Mouse (Mus musculus) embryonic facial prominence, embryonic 11.5 days (tissue): ENCODE data around the gene Col4a3bp. TPM values are rescaled to one million over a fixed set of nuclear protein-coding genes. Genes with fewer than 3 reads are reported as not detected.
"Not testable (repeated sequence)": the region's sequence is repeated elsewhere in the genome, so short reads cannot be mapped to it uniquely, and the experiment has no call there.

Experiments
- ATAC-seq: fragments of 200-750 bp; cut with Nextera tagmentation; replicated peaks from 2 replicates; pipeline ENCODE4 v1.8.0; 2017; ENCODE audit warnings: low read depth; ENCODE audit not compliant: insufficient number of reproducible peaks, low FRiP score, low TSS enrichment
- DNase-seq: peaks from one replicate; pipeline ENCODE4 v3.0.0-alpha.2; 2015; ENCODE audit warnings: low spot score
- H3K27ac ChIP-seq: fragments of 300-500 bp; sonication (generic); replicated peaks from 2 replicates; pipeline ENCODE4 v1.5.1; 2014; ENCODE audit warnings: mild to moderate bottlenecking, low read depth, low read length, control low read depth
- H3K27me3 ChIP-seq: fragments of 300-500 bp; sonication (generic); 2 replicates; pipeline ENCODE4 v1.6.1; 2014; ENCODE audit warnings: mild to moderate bottlenecking, low read length, moderate library complexity, mixed read lengths; ENCODE audit not compliant: control insufficient read depth, insufficient read depth
- H3K36me3 ChIP-seq: fragments of 300-500 bp; sonication (generic); replicated peaks from 2 replicates; pipeline ENCODE4 v1.6.1; 2014; ENCODE audit warnings: low read depth, mild to moderate bottlenecking, low read length, moderate library complexity, mixed read lengths; ENCODE audit not compliant: control insufficient read depth, insufficient read depth
- H3K4me1 ChIP-seq: fragments of 300-500 bp; sonication (generic); 2 replicates; pipeline ENCODE4 v1.6.1; 2014; ENCODE audit warnings: low read length, mixed read lengths; ENCODE audit not compliant: control insufficient read depth, insufficient read depth
- H3K4me2 ChIP-seq: fragments of 300-500 bp; sonication (generic); 2 replicates; pipeline ENCODE4 v1.6.1; 2014; ENCODE audit warnings: low read depth, mild to moderate bottlenecking, control low read depth, low read length, moderate library complexity
- H3K4me3 ChIP-seq: fragments of 300-500 bp; sonication (generic); 2 replicates; pipeline ENCODE4 v1.5.1; 2014; ENCODE audit warnings: low read depth, low read length, control low read depth
- H3K9ac ChIP-seq: fragments of 300-500 bp; sonication (generic); replicated peaks from 2 replicates; pipeline ENCODE4 v1.6.1; 2014; ENCODE audit warnings: mild to moderate bottlenecking, control low read depth, low read length
- H3K9me3 ChIP-seq: fragments of 300-500 bp; sonication (generic); replicated peaks from 2 replicates; pipeline ENCODE4 v1.6.1; 2016; ENCODE audit warnings: mild to moderate bottlenecking, low read length, inconsistent platforms, mixed read lengths; ENCODE audit not compliant: control insufficient read depth
- WGBS: fragments of 180-500 bp; shearing (Covaris S2); extraction: QIAGEN DNeasy Blood & Tissue Kit; methylation state at CpG from one replicate; pipeline ENCODE4 v1.1.7; 2014; 5-methylcytosine and 5-hydroxymethylcytosine counted together
- polyA plus RNA-seq: library from polyadenylated mRNA; unstranded; fragments of >200 nt; fragmentation: Nextera tagmentation; extraction: Ambion mirVana; gene quantifications from 2 replicates; pipeline ENCODE4 v1.2.1, GENCODE M21; 2014

Col4a3bp gene
- polyA plus RNA-seq, 1 experiment from 2014 or later, result 7.6 TPM

DNA sequence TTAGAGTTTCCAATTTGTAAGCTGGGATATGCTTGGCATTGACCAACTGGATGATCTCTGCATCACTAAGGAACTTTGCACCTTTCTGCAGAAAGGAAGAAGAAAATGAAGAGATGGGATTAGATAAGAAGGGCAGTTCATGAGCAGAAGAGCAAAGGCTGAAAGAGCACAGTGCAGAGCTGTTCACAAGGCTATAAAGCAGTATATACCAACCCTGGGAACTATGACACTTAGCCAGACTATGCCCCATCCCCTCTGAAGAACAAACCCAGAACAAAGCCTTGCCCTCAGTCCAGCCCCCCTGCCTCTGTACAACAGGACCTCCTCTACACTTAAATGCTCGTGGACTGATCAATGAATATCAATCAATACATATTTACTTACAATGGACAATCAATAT is 114.3 kb downstream of the Col4a3bp start:
- no peak overlapping the region for H3K4me2 ChIP-seq
- WGBS, result 84% methylated on average over 1 of the region's 1 CpGs
- H3K9me3 ChIP-seq, result no peaks in the 10 kb centered on the region
- H3K4me1 ChIP-seq, result no peaks in the 10 kb centered on the region
- no peak overlapping the region for H3K4me3 ChIP-seq
- ATAC-seq (no peak), DNase-seq (no peak)
- H3K36me3 ChIP-seq, result peaks cover 37% of the 10 kb centered on the region
- H3K27me3 ChIP-seq, result no peaks in the 10 kb centered on the region
- no peak overlapping the region for H3K27ac ChIP-seq
- no peak overlapping the region for H3K9ac ChIP-seq

- WGBS, result 92% methylated on average over 7 of the region's 7 CpGs
- H3K9me3 ChIP-seq, result no peaks in the 10 kb centered on the region
- DNase-seq (no peak), ATAC-seq (no peak)
- H3K27ac ChIP-seq, result no peak overlapping the region
- no peak overlapping the region for H3K4me2 ChIP-seq
- no peak overlapping the region for H3K4me3 ChIP-seq
- no peaks in the 10 kb centered on the region for H3K27me3 ChIP-seq
- no peaks in the 10 kb centered on the region for H3K4me1 ChIP-seq
- peaks cover 36% of the 10 kb centered on the region for H3K36me3 ChIP-seq
- H3K9ac ChIP-seq, result no peak overlapping the region
Observed at GRCm38 (mm10) chr13:96658936-96659335, 116.5 kb downstream of the Col4a3bp start.

- DNase-seq, result no peak
- 83% methylated on average over 10 of the region's 10 CpGs for WGBS
- ATAC-seq, result 0 out of 2 replicates have a peak, but pooled peaks have one; percentile 62
- no peak overlapping the region for H3K27ac ChIP-seq
- H3K4me1 ChIP-seq, result no peaks in the 10 kb centered on the region
- no peak overlapping the region for H3K9ac ChIP-seq
- no peak overlapping the region for H3K4me3 ChIP-seq
- no peak overlapping the region for H3K4me2 ChIP-seq
- H3K9me3 ChIP-seq, result no peaks in the 10 kb centered on the region
- no peaks in the 10 kb centered on the region for H3K27me3 ChIP-seq
- H3K36me3 ChIP-seq, result peaks cover 36% of the 10 kb centered on the region
Observed at GRCm38 (mm10) chr13:96660095-96660860, 117.9 kb downstream of the Col4a3bp start.

DNA sequence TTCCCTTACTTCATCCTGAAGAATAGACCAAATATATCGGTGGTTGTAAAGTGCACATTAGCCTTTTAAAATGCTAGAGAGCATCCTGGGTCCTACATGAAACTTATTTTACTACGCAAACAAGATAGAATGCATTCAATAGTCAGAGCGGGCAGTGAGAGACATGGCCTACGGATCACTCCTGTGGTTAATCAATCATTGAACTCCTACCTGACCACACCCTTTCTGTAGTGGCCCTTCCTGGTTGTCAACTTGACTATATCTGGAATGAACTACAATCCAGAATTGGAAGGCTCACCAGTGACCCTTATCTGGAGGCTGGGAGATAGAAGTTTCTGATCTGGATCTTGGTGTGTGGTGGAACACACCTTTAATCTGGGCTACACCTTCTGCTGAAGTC is 120.7 kb downstream of the Col4a3bp start:
- WGBS, result 96% methylated on average over 4 of the region's 4 CpGs

GRCm38 (mm10) chr13:96664419-96664974 is 122.1 kb downstream of the Col4a3bp start:
- H3K36me3 ChIP-seq, result peaks cover 27% of the 10 kb centered on the region
- no peak for ATAC-seq
- H3K4me1 ChIP-seq, result no peaks in the 10 kb centered on the region
- 93% methylated on average over 7 of the region's 7 CpGs for WGBS
- no peak overlapping the region for H3K27ac ChIP-seq
- no peak overlapping the region for H3K4me2 ChIP-seq
- no peak overlapping the region for H3K4me3 ChIP-seq
- H3K27me3 ChIP-seq, result no peaks in the 10 kb centered on the region
- no peak for DNase-seq
- H3K9me3 ChIP-seq, result no peaks in the 10 kb centered on the region
- H3K9ac ChIP-seq, result no peak overlapping the region

More for the DNA sequence above, 120.7 kb downstream of the Col4a3bp start:
- H3K4me2 ChIP-seq, H3K27me3 ChIP-seq, H3K9me3 ChIP-seq, H3K27ac ChIP-seq, DNase-seq, ATAC-seq, H3K4me1 ChIP-seq, H3K9ac ChIP-seq, H3K4me3 ChIP-seq: not testable (repeated sequence)
- peaks cover 33% of the 10 kb centered on the region for H3K36me3 ChIP-seq

DNA sequence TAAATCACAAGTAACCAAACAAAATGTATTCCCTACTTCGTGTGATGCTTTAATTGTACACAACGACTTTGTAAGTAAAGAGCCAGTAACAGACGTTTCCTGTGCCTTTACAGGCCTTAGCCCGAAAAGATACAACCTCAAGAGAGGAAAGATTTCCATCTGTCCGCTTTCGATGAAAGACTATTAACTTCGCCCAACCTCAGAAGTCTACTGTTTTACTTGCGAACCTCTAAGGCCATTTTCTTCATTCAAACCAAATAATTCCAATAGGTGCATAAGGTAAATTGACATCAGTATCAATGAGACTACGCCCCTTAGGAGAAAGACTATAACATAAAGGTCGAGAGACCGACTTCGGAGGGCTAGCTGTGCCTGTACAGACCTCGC is 127.6 kb downstream of the Col4a3bp start:
- Histone ChIP-seq H3K4me3 (peak overlapping the region; percentile 98), H3K4me2 (peak overlapping the region; percentile 54), H3K9me3 (no peaks in the 10 kb centered on the region), H3K4me1 (no peaks in the 10 kb centered on the region; the same call in 1 of the 2 replicates), H3K27me3 (no peaks in the 10 kb centered on the region), H3K36me3 (peaks cover 5% of the 10 kb centered on the region), H3K9ac (peak overlapping the region; percentile 94), H3K27ac (peak overlapping the region; percentile 88; the same call in 1 of the 2 replicates)
- WGBS, result 6% methylated on average over 13 of the region's 13 CpGs
- DNase-seq (no peak), ATAC-seq (no peak)

- Histone ChIP-seq H3K27me3 (no peaks in the 10 kb centered on the region), H3K4me1 (no peaks in the 10 kb centered on the region; the same call in 1 of the 2 replicates), H3K9ac (peak within 1 kb of the TSS; percentile 94), H3K36me3 (peaks cover 3% of the 10 kb centered on the region; the same call in 1 of the 2 replicates), H3K4me3 (peak within 1 kb of the TSS; percentile 98), H3K4me2 (peak within 1 kb of the TSS; percentile 54), H3K27ac (peak within 1 kb of the TSS; percentile 88), H3K9me3 (no peaks in the 10 kb centered on the region)
- under 1% methylated on average over 70 of the region's 70 CpGs for WGBS
- peak; percentile 100 for ATAC-seq
- DNase-seq, result peak; percentile 98
Observed at GRCm38 (mm10) chr13:96670406-96671077, 128.1 kb downstream of the Col4a3bp start, which contains the start of gene Hmgcr. TSS of gene Hmgcr (minus strand) at chr13:96670936.
